Mouse (Mus musculus) heart, postnatal 0 days (tissue): ENCODE results near the gene Olfr1337. TPM values are rescaled to one million over a fixed set of nuclear protein-coding genes. Genes with fewer than 3 reads are reported as not detected.

ENCODE experiments used
- ATAC-seq: fragments of 200-750 bp; cut with Nextera tagmentation; 2 replicates; pipeline ENCODE4 v1.8.0; 2017; ENCODE audit warnings: low read depth, moderate number of reproducible peaks, moderate library complexity; ENCODE audit not compliant: insufficient read depth
- DNase-seq: peaks from one replicate; pipeline ENCODE4 v3.0.0-alpha.2; 2016; ENCODE audit warnings: low spot score
- H3K27ac ChIP-seq: fragments of 300-500 bp; sonication (generic); 2 replicates; pipeline ENCODE4 v1.5.1; 2014; ENCODE audit warnings: low read depth, mild to moderate bottlenecking
- H3K27me3 ChIP-seq: fragments of 300-500 bp; sonication (generic); 2 replicates; pipeline ENCODE4 v1.6.1; 2014; ENCODE audit warnings: low read length, mixed read lengths; ENCODE audit not compliant: control insufficient read depth, insufficient read depth
- H3K36me3 ChIP-seq: fragments of 300-500 bp; sonication (generic); replicated peaks from 2 replicates; pipeline ENCODE4 v1.6.1; 2014; ENCODE audit warnings: low read length, mixed read lengths; ENCODE audit not compliant: control insufficient read depth, insufficient read depth
- H3K4me1 ChIP-seq: fragments of 300-500 bp; sonication (generic); 2 replicates; pipeline ENCODE4 v1.6.1; 2014; ENCODE audit warnings: antibody characterized with exemption; ENCODE audit not compliant: control insufficient read depth, insufficient read depth
- H3K4me2 ChIP-seq: fragments of 300-500 bp; sonication (generic); 2 replicates; pipeline ENCODE4 v1.6.1; 2014; ENCODE audit warnings: low read depth, mild to moderate bottlenecking, low read length, moderate library complexity
- H3K4me3 ChIP-seq: fragments of 300-500 bp; sonication (generic); 2 replicates; pipeline ENCODE4 v1.5.1; 2014; ENCODE audit warnings: low read depth, low read length
- H3K9ac ChIP-seq: fragments of 300-500 bp; sonication (generic); replicated peaks from 2 replicates; pipeline ENCODE4 v1.6.1; 2014; ENCODE audit warnings: low read depth, low read length, mixed read lengths
- H3K9me3 ChIP-seq: fragments of 300-500 bp; sonication (generic); replicated peaks from 2 replicates; pipeline ENCODE4 v1.6.1; 2016; ENCODE audit warnings: low read length; ENCODE audit not compliant: control insufficient read depth
- CTCF ChIP-seq: IDR thresholded peaks from 2 replicates; pipeline ENCODE4 v1.5.1; 2016; ENCODE audit warnings: antibody characterized with exemption, control low read depth, low read depth
- EP300 ChIP-seq: IDR thresholded peaks from 2 replicates; pipeline ENCODE4 v1.6.1; 2016; ENCODE audit warnings: antibody characterized with exemption, low read depth
- WGBS: fragments of 180-500 bp; shearing (Covaris S2); extraction: QIAGEN DNeasy Blood & Tissue Kit; methylation state at CpG from one replicate; pipeline ENCODE4 v1.1.7; 2014; 5-methylcytosine and 5-hydroxymethylcytosine counted together
- polyA plus RNA-seq: library from polyadenylated mRNA; unstranded; fragments of >200 nt; fragmentation: Nextera tagmentation; extraction: Ambion mirVana; gene quantifications from 2 replicates; pipeline ENCODE4 v1.2.1, GENCODE M21; 2015
- total RNA-seq: library from RNA; depleted of rRNA; stranded (reverse); fragments of >200 nt; gene quantifications from 2 replicates; pipeline ENCODE4 v1.2.3, GENCODE M21; 2014; ENCODE audit warnings: low replicate concordance; rRNA removed

Gene Olfr1337
- total and polyA plus RNA-seq, 2 experiments from 2014 or later, result not detected

DNA sequence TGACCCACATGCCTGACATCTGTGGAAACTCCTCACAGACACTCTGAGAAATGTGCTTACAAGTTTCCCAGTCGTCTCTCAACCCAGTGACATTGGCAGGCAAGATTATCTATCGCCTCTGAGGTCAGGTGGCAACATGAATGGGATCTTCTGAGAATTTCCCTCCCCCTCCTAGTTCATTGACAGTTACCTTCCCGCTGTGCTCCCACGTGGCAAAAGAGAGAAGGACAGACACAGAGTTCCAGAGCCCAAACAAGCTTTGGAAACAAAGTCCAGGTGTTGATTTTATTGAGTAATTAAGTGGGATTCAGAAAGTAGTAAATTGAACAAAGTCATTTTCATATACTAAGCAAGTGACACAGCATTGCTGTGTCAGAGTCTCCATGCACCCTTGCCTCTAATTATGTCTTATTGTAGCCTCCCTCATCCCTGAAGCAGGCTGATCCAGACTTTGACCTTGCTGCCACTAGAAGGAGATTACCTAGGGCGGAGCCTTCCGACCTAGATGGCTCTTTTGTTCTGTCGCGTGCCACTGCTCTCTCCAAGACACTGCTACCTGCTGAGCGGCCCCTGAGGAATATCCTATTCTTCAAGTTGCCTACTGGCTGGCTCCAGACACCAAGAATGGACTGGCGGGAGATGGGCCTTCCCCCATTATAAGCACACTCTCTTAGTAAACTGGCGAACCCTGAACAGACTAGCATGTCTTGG is 41.2 kb downstream of the Olfr1337 start:
- no peak for ATAC-seq
- Histone ChIP-seq H3K27me3 (0 out of 2 replicates have a peak, but pooled peaks cover 12% of the 10 kb centered on the region), H3K27ac (no peak overlapping the region), H3K9ac (no peak overlapping the region), H3K4me3 (no peak overlapping the region), H3K4me2 (no peak overlapping the region), H3K4me1 (no peaks in the 10 kb centered on the region), H3K36me3 (no peaks in the 10 kb centered on the region), H3K9me3 (no peaks in the 10 kb centered on the region)
- TF ChIP-seq CTCF (no peak), EP300 (no peak)
- 7% methylated on average over 11 of the region's 11 CpGs for WGBS
- DNase-seq, result no peak

- TF ChIP-seq EP300, result no peak
- no peak for TF ChIP-seq CTCF
- no peak overlapping the region for H3K27ac ChIP-seq
- 51% methylated on average over 3 of the region's 3 CpGs for WGBS
These were observed 42.8 kb downstream of the Olfr1337 start for GRCm38 (mm10) chr4:118739574-118739973.

GRCm38 (mm10) chr4:118731875-118732274 is 50.5 kb downstream of the Olfr1337 start, which contains the start of gene Olfr1339:
Olfr1339 (plus strand) TSS chr4:118732175.
- no peak within 1 kb of the TSS for H3K9ac ChIP-seq
- no peaks in the 10 kb centered on the region for H3K4me1 ChIP-seq
- no peak within 1 kb of the TSS for H3K4me2 ChIP-seq
- no peak for TF ChIP-seq CTCF
- H3K9me3 ChIP-seq, result no peaks in the 10 kb centered on the region
- no peaks in the 10 kb centered on the region for H3K36me3 ChIP-seq
- H3K27ac ChIP-seq, result no peak within 1 kb of the TSS
- WGBS, result 93% methylated on average over 1 of the region's 1 CpGs
- H3K4me3 ChIP-seq, result no peak within 1 kb of the TSS
- DNase-seq, result no peak
- no peaks in the 10 kb centered on the region for H3K27me3 ChIP-seq
- ATAC-seq, result no peak

More at GRCm38 (mm10) chr4:118739574-118739973, 42.8 kb downstream of the Olfr1337 start:
- Histone ChIP-seq H3K4me3 (no peak overlapping the region), H3K27me3 (0 out of 2 replicates have a peak, but pooled peaks cover 12% of the 10 kb centered on the region), H3K9me3 (no peaks in the 10 kb centered on the region), H3K36me3 (no peaks in the 10 kb centered on the region), H3K4me2 (no peak overlapping the region), H3K9ac (no peak overlapping the region), H3K4me1 (no peaks in the 10 kb centered on the region)
- DNase-seq (no peak), ATAC-seq (no peak)

Other genes with a start within 250 kb of the Olfr1337 start
- gene Tmem125, start 238.5 kb downstream of the Olfr1337 start, total RNA-seq, result 1.5 and 7.3 TPM in 2 replicates
- 0.26 and 0.27 TPM in 2 replicates for gene Tmem125, start 238.5 kb downstream of the Olfr1337 start, polyA plus RNA-seq
- 0.12 TPM in 1 of 2 replicates, not detected in the other for gene Cfap57, start 161.8 kb downstream of the Olfr1337 start, total RNA-seq
- gene Cfap57, start 161.8 kb downstream of the Olfr1337 start, polyA plus RNA-seq, result 0.07 and 0.11 TPM in 2 replicates
- 5.9 and 49.2 TPM in 2 replicates for gene Ebna1bp2, start 161.8 kb downstream of the Olfr1337 start, total RNA-seq
- gene Ebna1bp2, start 161.8 kb downstream of the Olfr1337 start, polyA plus RNA-seq, result 64.4 and 68.9 TPM in 2 replicates
- not detected in 2 replicates for gene Olfr62, start 123.6 kb downstream of the Olfr1337 start, total RNA-seq
- not detected in 2 replicates for gene Olfr62, start 123.6 kb downstream of the Olfr1337 start, polyA plus RNA-seq
- not detected in 2 replicates for gene Olfr1342, start 89.8 kb downstream of the Olfr1337 start, total RNA-seq
- not detected in 2 replicates for gene Olfr1342, start 89.8 kb downstream of the Olfr1337 start, polyA plus RNA-seq
- gene Olfr1341, start 79.1 kb downstream of the Olfr1337 start, total RNA-seq, result not detected in 2 replicates
- gene Olfr1341, start 79.1 kb downstream of the Olfr1337 start, polyA plus RNA-seq, result not detected in 2 replicates
- gene Olfr1340, start 62.4 kb downstream of the Olfr1337 start, total RNA-seq, result not detected in 2 replicates
- not detected in 2 replicates for gene Olfr1340, start 62.4 kb downstream of the Olfr1337 start, polyA plus RNA-seq
- not detected in 2 replicates for gene Olfr1339, start 50.4 kb downstream of the Olfr1337 start, total RNA-seq
- not detected in 2 replicates for gene Olfr1339, start 50.4 kb downstream of the Olfr1337 start, polyA plus RNA-seq
- not detected in 2 replicates for gene Olfr1338, start 23.8 kb downstream of the Olfr1337 start, total RNA-seq
- not detected in 2 replicates for gene Olfr1338, start 23.8 kb downstream of the Olfr1337 start, polyA plus RNA-seq
- not detected in 2 replicates for gene Olfr1335, start 27.4 kb upstream of the Olfr1337 start, total RNA-seq
- gene Olfr1335, start 27.4 kb upstream of the Olfr1337 start, polyA plus RNA-seq, result not detected in 2 replicates
- gene Olfr1333, start 53.7 kb upstream of the Olfr1337 start, total RNA-seq, result not detected in 2 replicates
- gene Olfr1333, start 53.7 kb upstream of the Olfr1337 start, polyA plus RNA-seq, result not detected in 2 replicates
- gene Olfr1331, start 82.1 kb upstream of the Olfr1337 start, total RNA-seq, result not detected in 2 replicates
- gene Olfr1331, start 82.1 kb upstream of the Olfr1337 start, polyA plus RNA-seq, result not detected in 2 replicates
- gene Olfr1330, start 106.0 kb upstream of the Olfr1337 start, total RNA-seq, result not detected in 2 replicates
- gene Olfr1330, start 106.0 kb upstream of the Olfr1337 start, polyA plus RNA-seq, result 0.14 and 0.22 TPM in 2 replicates
- gene Olfr1329, start 134.9 kb upstream of the Olfr1337 start, total RNA-seq, result not detected in 2 replicates
- gene Olfr1329, start 134.9 kb upstream of the Olfr1337 start, polyA plus RNA-seq, result not detected in 2 replicates
- gene Olfr1328, start 156.0 kb upstream of the Olfr1337 start, total RNA-seq, result not detected in 2 replicates
- gene Olfr1328, start 156.0 kb upstream of the Olfr1337 start, polyA plus RNA-seq, result not detected in 2 replicates
- not detected in 2 replicates for gene Lao1, start 179.0 kb upstream of the Olfr1337 start, total RNA-seq
- 0.10 TPM in 1 of 2 replicates, not detected in the other for gene Lao1, start 179.0 kb upstream of the Olfr1337 start, polyA plus RNA-seq